Mouse (Mus musculus) neural tube, embryonic 14.5 days (tissue): ENCODE results near the gene Wdr72. TPM values are rescaled to one million over a fixed set of nuclear protein-coding genes. Genes with fewer than 3 reads are reported as not detected.

ENCODE experiments used
- ATAC-seq: fragments of 200-750 bp; cut with Nextera tagmentation; 2 replicates; pipeline ENCODE4 v1.8.0; 2017; ENCODE audit warnings: low read depth, mild to moderate bottlenecking, moderate TSS enrichment, moderate library complexity
- H3K27ac ChIP-seq: fragments of 300-500 bp; sonication (generic); 2 replicates; pipeline ENCODE4 v1.5.1; 2014; ENCODE audit warnings: low read depth, mild to moderate bottlenecking, control low read depth, low read length, moderate library complexity, mixed read lengths
- H3K27me3 ChIP-seq: fragments of 300-500 bp; sonication (generic); 2 replicates; pipeline ENCODE4 v1.6.1; 2014; ENCODE audit warnings: low read length; ENCODE audit not compliant: control insufficient read depth, insufficient read depth
- H3K36me3 ChIP-seq: fragments of 300-500 bp; sonication (generic); 2 replicates; pipeline ENCODE4 v1.6.1; 2014; ENCODE audit warnings: low read length, mixed read lengths; ENCODE audit not compliant: control insufficient read depth, insufficient read depth
- H3K4me1 ChIP-seq: fragments of 300-500 bp; sonication (generic); 2 replicates; pipeline ENCODE4 v1.6.1; 2014; ENCODE audit warnings: low read length; ENCODE audit not compliant: control insufficient read depth, insufficient read depth
- H3K4me2 ChIP-seq: fragments of 300-500 bp; sonication (generic); 2 replicates; pipeline ENCODE4 v1.6.1; 2014; ENCODE audit warnings: mild to moderate bottlenecking, low read depth, low read length, control low read depth
- H3K4me3 ChIP-seq: fragments of 300-500 bp; sonication (generic); 2 replicates; pipeline ENCODE4 v1.5.1; 2014; ENCODE audit warnings: low read depth, low read length, control low read depth, mixed read lengths
- H3K9ac ChIP-seq: fragments of 300-500 bp; sonication (generic); replicated peaks from 2 replicates; pipeline ENCODE4 v1.6.1; 2014; ENCODE audit warnings: low read depth, mild to moderate bottlenecking, control low read depth, low read length, mixed read lengths
- H3K9me3 ChIP-seq: fragments of 300-500 bp; sonication (generic); 2 replicates; pipeline ENCODE4 v1.6.1; 2016; ENCODE audit warnings: low read length; ENCODE audit not compliant: control insufficient read depth
- WGBS: fragments of 180-500 bp; shearing (Covaris S2); extraction: QIAGEN DNeasy Blood & Tissue Kit; methylation state at CpG from one replicate; pipeline ENCODE4 v1.1.7; 2014; 5-methylcytosine and 5-hydroxymethylcytosine counted together
- polyA plus RNA-seq: library from polyadenylated mRNA; unstranded; fragments of >200 nt; fragmentation: Nextera tagmentation; extraction: Ambion mirVana; gene quantifications from 2 replicates; pipeline ENCODE4 v1.2.1, GENCODE M21; 2014

The Wdr72 gene
- polyA plus RNA-seq, 1 experiment from 2014 or later = 0.24 TPM

DNA sequence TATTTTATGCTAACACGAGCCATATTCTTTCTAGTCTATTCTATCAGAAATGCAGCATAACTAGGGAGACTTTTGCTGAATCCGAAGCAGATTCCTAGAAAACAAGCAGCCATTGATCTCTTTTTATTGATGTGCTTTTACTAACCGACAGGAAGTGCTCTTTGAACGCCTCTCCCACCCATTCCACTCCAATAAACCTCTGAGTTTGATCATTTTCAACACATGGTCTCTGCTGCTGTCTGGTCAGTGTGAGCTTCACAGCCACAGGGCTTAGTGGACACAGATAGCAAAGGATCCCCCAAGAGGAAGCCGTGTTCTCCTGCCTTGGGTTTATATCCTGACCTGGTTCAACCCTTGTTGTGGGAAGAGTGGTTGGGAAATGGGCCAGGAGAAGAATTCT is 218.7 kb downstream of the Wdr72 start:
- Histone ChIP-seq H3K27ac (no peak overlapping the region), H3K9ac (no peak overlapping the region), H3K4me2 (no peak overlapping the region), H3K4me1 (peaks cover 4% of the 10 kb centered on the region; the same call in 1 of the 2 replicates), H3K36me3 (no peaks in the 10 kb centered on the region), H3K27me3 (no peaks in the 10 kb centered on the region), H3K9me3 (no peaks in the 10 kb centered on the region), H3K4me3 (no peak overlapping the region)
- no peak for ATAC-seq
- WGBS = 69% methylated on average over 5 of the region's 5 CpGs

DNA sequence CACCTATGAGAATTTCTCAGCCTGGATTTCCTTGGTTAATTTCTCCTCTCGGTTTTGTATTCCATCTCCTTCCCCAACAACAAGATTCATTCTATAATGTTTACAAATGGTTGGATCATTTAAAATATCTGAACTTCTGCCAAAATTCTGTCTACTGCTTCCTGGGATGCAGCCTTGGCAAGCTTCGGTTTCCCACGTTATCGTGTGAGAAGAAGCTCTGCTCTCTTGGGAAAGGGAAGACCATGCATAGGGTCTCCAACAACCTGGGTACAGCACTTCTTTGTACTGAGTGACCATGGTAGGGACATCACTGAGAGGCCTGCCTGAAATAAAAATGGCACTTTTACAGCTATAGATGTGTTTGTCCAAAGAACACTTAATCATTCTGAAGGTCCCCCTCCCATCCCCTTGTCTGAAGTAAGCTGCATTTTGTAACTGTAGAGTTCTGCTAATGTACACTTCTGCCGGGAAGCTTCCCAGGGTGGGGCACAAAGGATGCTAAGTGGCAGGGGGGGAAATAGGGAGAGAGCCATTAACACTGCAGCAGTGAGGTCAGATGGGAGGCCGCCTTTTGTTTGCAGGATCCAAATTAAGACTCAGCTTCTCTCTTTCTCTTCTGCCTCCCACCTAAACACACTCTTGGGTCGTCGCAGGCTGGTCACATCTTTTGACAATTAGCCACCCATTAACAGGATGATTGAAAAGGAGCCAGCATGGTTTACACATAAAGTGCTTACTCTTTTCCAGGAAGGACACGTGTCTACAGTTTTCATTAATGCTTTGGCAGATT is 220.7 kb downstream of the Wdr72 start:
- H3K27me3 ChIP-seq = no peaks in the 10 kb centered on the region
- no peak overlapping the region for H3K27ac ChIP-seq
- no peak overlapping the region for H3K9ac ChIP-seq
- 28% methylated on average over 9 of the region's 9 CpGs for WGBS
- no peaks in the 10 kb centered on the region for H3K36me3 ChIP-seq
- no peak overlapping the region for H3K4me3 ChIP-seq
- ATAC-seq = peak; percentile 41; the same call in 1 of the 2 replicates
- H3K4me2 ChIP-seq = no peak overlapping the region
- H3K9me3 ChIP-seq = no peaks in the 10 kb centered on the region
- H3K4me1 ChIP-seq = peaks cover 4% of the 10 kb centered on the region; the same call in 1 of the 2 replicates

DNA sequence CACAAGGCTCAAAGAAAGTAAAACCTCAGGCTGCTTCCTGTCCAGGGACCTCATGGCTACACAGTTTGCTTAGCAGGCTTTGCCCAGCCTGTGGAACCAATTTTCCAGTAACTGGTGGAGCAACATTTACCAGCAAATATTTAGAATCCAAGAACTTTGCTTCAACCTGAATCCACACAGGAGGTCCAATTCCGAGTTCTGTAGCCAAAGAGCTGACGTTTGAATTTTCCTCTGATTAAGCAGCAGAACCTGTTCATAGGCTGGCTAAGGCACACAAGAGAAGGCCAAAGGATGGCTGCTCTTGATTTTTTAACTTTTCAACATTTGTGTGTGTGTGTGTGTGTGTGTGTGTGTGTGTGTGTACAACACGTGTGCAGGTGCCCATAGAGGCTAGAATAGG is 222.2 kb downstream of the Wdr72 start:
- no peak overlapping the region for H3K9ac ChIP-seq
- H3K9me3 ChIP-seq = no peaks in the 10 kb centered on the region
- ATAC-seq = no peak
- H3K27ac ChIP-seq = no peak overlapping the region
- peaks cover 4% of the 10 kb centered on the region; the same call in 1 of the 2 replicates for H3K4me1 ChIP-seq
- H3K4me3 ChIP-seq = no peak overlapping the region
- no peaks in the 10 kb centered on the region for H3K27me3 ChIP-seq
- no peaks in the 10 kb centered on the region for H3K36me3 ChIP-seq
- H3K4me2 ChIP-seq = no peak overlapping the region
- WGBS = 76% methylated on average over 3 of the region's 3 CpGs

Other genes with a start within 250 kb of the Wdr72 start
- 6.5 and 9.8 TPM in 2 replicates for gene Unc13c, start 141.4 kb upstream of the Wdr72 start, polyA plus RNA-seq